Mouse (Mus musculus) ovary, adult 10 weeks (tissue): ENCODE measurements around the gene Ugt2b1. TPM values are rescaled to one million over a fixed set of nuclear protein-coding genes. Genes with fewer than 3 reads are reported as not detected.

Experiments
- polyA plus RNA-seq: library from polyadenylated mRNA; stranded (reverse); fragments of 350-450 nt; fragmentation: Illumina TruSeq; extraction: RNeasy Lipid Tissue Mini Kit (QIAGEN cat#74804); gene quantifications from one replicate; pipeline ENCODE4 v1.2.3, GENCODE M21; 2014

The Ugt2b1 gene
- polyA plus RNA-seq = not detected

GRCm38 (mm10) chr5:86926426-86926825 lies at the start of gene Ugt2b1:
Gene Ugt2b1, minus strand, starts transcription at chr5:86926530.

GRCm38 (mm10) chr5:86906758-86907157 lies 19.6 kb downstream of the Ugt2b1 start, which contains the start of gene Ugt2b34:
Gene Ugt2b34, minus strand, starts transcription at chr5:86906937.

Other genes starting within 250 kb of the Ugt2b1 start
- gene Tmprss11e, start 180.7 kb downstream of the Ugt2b1 start, polyA plus RNA-seq = not detected
- gene Ythdc1, start 122.3 kb downstream of the Ugt2b1 start, polyA plus RNA-seq = 259 TPM
- 0.20 TPM for gene Ugt2b34, start 19.6 kb downstream of the Ugt2b1 start, polyA plus RNA-seq
- 0.20 TPM for gene Ugt2b35, start 74.3 kb upstream of the Ugt2b1 start, polyA plus RNA-seq
- not detected for gene Ugt2b36, start 166.0 kb upstream of the Ugt2b1 start, polyA plus RNA-seq
- gene Ugt2b5, start 213.8 kb upstream of the Ugt2b1 start, polyA plus RNA-seq = not detected